Mouse (Mus musculus) right cerebral cortex, postnatal 4 days (tissue): ENCODE measurements at regions not wholly inside any gene's neighbourhood (a gene's known extent, or its start where the extent isn't known, plus 50 kb on each side); places are given as distances from the start of the nearest gene placed in this dataset.
"Not testable (repeated sequence)": the region's sequence is repeated elsewhere in the genome, so short reads cannot be mapped to it uniquely, and the experiment has no call there.

Source experiments
- DNase-seq: peaks from one replicate; pipeline ENCODE4 v3.0.0-alpha.2; 2022

DNA sequence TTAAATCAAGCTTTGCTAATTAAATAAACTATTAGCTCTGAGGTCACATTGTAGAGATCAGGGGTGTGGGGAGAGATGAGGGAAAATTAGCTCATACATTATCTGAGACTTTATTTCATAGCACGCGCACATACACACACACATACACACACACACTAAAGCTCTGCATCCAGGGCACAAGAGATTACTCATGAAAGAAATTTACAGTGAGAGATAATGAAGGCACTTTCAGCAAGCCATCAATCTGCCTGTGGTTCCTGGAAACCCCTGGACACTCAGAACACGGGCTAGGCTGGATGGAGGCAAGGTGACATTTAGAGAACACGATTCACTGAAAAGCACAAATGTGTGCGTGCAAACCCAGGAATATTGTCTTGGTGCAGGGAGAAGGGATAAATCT, 60.2 kb downstream of the Scg2 start:
- DNase-seq, result no peak

DNA sequence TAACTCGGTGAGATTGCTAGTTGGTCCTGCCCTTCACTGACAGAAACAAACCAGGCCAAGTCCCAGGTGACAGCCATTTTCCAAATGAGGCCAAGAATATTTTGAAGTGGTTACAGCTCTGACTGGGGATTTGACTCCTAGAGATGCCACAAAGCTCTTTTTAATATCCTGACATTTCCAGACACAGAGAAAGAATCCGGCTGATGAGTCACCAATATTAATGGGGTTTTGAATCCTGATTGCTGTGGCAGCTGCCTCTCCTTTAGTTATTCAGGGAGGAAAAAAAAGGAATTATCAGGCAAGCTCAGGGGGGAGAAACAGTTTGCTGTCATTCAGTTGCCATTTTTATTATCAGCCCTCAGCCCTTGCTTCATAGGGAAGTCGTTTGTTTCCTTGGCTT, 65.1 kb downstream of the Scg2 start:
- no peak for DNase-seq

DNA sequence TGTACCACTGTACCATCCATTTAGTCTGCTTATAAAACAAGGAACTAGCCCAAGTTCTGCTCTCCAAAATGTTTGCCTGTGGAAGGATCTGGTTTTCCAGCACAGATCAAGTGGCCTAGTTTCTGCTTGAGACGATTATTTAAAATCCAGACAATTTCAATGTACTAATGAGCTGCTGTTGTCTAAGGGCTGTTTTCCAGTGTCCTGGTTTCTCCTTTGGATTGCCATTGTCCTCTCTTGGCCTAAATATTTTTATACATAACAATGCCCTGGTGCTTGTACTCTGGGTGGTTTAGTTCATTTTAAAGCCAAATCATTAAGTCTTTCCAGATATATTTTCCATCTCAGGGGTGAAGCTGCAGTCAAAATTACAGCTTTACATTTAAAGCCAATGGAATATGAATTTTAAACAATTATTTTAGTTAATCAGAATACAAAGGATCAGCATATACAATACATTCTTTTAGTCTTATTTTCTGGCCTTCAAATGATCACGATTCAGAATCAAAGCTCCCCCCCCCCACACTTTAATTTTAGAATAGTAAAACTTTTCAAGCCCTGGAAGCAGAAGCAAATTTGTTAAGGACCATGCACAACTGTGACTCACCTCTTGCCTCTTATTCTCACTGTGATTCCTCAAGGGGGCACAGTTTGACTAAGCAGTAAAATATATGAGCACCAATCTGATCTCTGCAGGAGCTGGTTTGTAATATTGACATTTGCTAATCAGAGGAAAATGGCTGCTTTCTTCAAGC, 82.5 kb downstream of the Scg2 start:
- no peak for DNase-seq

DNA sequence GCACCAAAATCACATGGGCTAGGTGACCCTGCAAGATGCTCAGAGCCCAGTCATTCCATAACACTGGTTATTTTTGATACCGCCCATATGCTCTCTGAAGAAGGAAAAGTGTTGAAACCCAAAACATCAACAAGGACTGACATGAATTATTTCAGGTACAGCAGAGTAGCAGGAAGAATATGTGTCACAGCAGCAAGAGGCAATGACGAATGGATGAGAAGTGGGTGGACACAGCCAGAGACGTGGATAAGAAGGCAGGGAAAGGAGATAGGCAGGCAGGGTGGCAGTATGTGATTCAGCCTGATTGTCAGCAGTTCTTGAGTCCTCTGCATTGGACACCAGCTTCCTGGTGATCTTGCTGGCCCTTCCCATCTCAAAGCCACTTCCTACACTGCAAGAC, 93.4 kb downstream of the Scg2 start:
- DNase-seq, result no peak

DNA sequence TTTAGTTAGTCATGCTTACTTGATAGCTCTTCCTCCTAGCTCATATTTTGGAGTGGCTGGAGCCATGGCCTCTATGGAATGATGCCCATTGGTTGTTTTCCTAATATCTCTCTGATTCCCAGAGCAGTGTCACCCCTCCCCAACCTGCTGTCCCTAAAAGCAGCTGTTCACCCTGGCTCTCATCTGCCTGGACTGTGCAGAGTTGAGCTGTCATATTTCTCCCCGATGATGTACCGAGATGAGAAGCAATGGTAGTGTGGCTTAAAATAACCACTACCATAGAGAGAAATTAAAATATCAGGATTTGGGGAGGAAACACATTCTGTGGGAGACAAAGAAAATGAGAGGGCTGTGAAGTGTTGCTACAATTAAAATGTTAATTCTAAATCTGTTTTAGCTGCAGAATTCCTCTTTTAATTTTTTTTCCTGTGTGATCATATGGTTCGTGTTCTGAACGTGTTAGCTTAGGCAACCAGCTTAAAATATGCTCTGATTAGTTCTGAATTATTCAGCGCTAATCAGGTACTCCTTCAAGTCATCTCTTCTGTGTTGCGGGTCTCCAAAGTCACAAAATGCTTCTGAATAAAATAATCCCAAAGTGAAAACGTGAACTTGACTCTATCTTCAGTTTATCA, 104.3 kb downstream of the Scg2 start:
- DNase-seq, result no peak

DNA sequence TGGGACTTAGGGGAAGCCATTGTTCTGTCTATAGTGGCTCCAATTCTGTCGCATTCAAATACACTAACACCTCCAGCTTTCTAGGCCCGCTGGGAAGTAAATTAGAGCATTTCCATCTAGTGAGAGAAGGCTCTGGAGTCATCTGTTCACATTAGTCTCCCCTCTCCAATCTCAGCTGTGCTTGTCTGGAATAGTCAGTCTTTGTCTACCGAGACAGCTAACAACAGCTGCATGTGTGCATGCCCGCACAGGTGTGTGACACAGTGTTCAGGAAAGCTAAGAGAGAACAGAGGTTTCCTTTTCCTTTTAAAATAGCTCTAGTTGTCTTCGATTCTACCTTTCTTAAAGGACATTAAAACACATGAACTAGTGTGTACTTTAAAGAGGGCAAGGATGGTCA, 122.7 kb downstream of the Scg2 start:
- DNase-seq, result no peak

GRCm38 (mm10) chr1:79314774-79315173, 125.1 kb downstream of the Scg2 start:
- no peak for DNase-seq

DNA sequence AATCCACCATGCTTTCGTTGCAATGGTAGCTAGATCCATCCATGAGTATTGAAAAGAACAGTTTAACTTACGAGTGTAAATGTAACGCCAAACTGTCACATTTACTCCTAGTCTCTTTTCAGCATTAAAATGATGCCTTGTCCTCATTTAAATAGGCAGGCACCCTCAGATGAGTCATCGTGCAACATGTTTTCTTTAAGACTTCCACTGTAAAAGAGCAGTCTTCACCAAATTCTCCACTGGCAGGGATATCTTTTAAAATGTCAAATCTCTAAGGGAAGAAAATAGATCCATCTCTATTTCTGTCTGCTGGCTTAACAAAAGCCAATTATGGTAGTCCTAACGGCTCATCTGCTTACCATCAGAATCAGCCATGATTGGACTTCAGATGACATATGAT, 127.8 kb downstream of the Scg2 start:
- no peak for DNase-seq

GRCm38 (mm10) chr1:79303602-79304001, 136.3 kb downstream of the Scg2 start:
- peak; percentile 6 for DNase-seq

DNA sequence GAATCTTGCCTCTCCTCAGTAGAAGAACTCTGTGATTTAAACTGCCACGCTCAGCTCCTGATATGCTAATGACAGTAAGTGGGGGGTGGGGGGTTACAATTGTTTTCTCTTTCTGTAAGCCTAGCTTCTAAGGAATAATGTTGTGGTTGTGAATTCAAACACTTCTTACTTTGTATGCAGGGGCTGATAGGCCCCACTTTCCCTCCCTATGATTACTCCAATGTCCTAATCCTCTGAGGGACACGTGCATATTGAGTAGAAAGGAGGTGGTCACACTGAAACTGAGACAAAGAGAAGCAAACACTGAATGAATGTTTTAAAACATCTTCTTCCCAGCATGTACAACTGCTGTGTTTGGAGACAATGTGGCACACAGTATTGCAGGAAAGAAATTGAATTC, 140.3 kb downstream of the Scg2 start:
- no peak for DNase-seq

GRCm38 (mm10) chr1:79259726-79260125, 180.2 kb downstream of the Scg2 start:
- no peak for DNase-seq

- no peak for DNase-seq
Observed at GRCm38 (mm10) chr1:79212970-79213369, 226.9 kb downstream of the Scg2 start.

DNA sequence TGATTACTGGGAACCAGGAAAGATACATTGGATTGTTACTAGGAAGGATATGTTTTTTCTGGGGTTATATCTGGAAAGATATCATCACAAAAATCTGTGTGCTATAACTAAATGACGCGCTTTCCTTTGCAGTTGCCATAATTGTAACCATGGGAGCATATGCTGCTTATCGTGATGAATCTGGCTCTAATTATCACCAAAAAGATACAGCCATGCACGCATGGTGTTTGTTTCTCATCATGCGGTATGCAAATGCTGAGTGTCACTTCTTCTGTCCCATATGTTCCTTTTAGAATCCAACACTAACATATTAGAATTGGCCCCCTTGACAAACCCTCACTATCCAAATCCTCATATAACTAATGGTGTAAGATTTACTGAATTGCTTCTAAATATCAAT, 227.4 kb downstream of the Scg2 start:
- no peak for DNase-seq

GRCm38 (mm10) chr1:79211981-79212380, 227.9 kb downstream of the Scg2 start:
- DNase-seq, result not testable (repeated sequence)

- DNase-seq, result no peak
Observed at GRCm38 (mm10) chr1:79207207-79207606, 232.7 kb downstream of the Scg2 start.

DNA sequence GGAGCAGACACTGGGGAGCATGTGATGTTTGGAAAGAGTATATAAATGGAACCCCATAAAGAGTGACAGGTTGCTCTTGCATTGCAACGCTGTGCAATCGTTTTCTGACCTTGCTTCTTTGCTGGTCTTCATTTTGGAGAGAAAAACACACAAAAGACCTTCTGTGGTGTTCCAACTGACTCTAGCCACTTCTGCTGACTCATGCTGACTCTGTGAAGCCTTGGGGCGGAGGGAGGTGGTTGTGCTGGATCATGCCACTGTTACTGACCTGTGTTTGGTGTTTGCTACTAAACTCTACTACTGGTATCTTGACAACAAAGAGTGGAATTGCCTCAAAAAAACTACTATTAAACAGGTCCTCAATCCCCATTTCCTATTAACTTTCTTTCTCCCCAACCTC, 242.2 kb downstream of the Scg2 start:
- no peak for DNase-seq

- DNase-seq, result no peak
Observed at GRCm38 (mm10) chr1:79191031-79191430, 248.9 kb downstream of the Scg2 start.

DNA sequence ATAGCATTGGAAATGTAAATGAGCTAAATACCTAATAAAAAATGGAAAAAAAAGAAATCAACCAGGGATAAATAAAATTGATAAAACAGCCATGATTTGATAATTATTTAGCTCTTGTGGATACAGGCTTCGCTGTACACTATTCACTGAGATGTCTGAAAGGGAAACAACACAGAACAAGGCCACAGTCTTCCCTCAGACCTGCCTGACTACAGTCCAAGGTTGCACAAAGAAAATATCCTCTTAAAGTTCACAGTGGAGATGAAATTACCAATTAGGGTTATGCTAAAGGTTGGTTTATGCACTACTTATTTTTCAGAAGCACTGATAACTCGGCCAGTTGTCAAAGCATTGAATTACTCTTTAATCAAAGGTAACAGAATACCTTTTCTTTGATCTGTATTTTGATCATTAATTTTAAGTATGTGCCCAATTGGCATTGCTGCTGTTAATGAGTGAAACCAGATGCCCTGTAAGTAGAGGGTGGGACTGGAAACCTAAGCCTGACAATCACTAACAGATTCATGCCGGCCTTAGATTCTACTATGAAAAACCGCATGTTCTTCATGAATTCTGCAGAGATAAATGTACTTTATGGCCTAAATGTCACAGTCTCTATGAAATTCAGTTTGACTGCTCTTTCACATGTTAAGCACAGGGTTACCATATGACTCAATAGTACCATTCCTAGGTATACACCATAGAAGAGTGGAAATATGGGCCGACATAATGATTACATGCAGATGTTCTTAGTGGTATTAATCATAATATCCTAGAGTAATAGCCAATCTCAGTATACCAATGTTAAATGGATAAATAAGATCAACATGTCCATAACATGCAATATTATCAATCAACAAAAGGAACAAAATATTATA, 256.1 kb downstream of the Scg2 start:
- DNase-seq, result no peak

- no peak for DNase-seq
Observed at GRCm38 (mm10) chr1:79144113-79144512, 295.8 kb downstream of the Scg2 start.
